Mouse (Mus musculus): ENCODE data around the gene Macrod2. TPM values are rescaled to one million over a fixed set of nuclear protein-coding genes. Genes with fewer than 3 reads are reported as not detected.

The Macrod2 gene
- polyA plus RNA-seq, 1 experiment: 0.95 TPM

DNA sequence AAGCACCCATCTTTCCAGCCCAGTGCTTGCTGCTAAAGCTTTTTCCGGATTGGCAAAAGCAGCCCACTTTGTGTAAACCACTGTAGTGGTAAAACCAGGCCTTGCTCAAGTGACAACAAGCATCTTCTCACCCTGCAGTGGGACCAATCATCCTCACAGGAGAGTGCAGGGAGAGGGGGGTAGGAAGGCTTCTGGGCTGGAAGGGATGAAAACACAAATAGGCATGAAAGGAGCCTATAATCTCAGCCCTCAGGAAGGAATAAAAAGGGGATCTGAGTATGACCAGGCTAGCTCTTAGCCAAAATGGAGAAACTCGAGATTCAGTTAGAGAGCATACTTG lies 1663.6 kb downstream of the Macrod2 start:
- Histone ChIP-seq H3K36me3 (ENCODE audit: control insufficient read depth, insufficient read depth) (no peaks in the 10 kb centered on the region), H3K79me2 (ENCODE audit: control insufficient read depth, insufficient read depth) (no peaks in the 10 kb centered on the region), H3ac (ENCODE audit: control insufficient read depth, insufficient read length, low read depth) (no peak overlapping the region), H3K27me3 (ENCODE audit: control insufficient read depth, insufficient read depth, insufficient read length) (no peaks in the 10 kb centered on the region), H3K79me3 (ENCODE audit: low read depth) (no peaks in the 10 kb centered on the region), H3K4me3 (ENCODE audit: insufficient read depth, poor library complexity, severe bottlenecking) (no peak overlapping the region)
- TF ChIP-seq CEBPB (IDR thresholded peaks at IDR 0.05; ENCODE audit: low read depth): no peak
- no peak for TF ChIP-seq MAX (IDR thresholded peaks at IDR 0.05)
- no peak for TF ChIP-seq USF1 (IDR thresholded peaks at IDR 0.05; ENCODE audit: low read depth)
- no peak for TF ChIP-seq MYOG (IDR thresholded peaks at IDR 0.05; ENCODE audit: control insufficient read depth, extremely low read depth, insufficient read length)
- TF ChIP-seq MYOD1 (IDR thresholded peaks at IDR 0.05; ENCODE audit: control insufficient read depth, insufficient read length, low read depth): no peak
- TF ChIP-seq FOSL1 (IDR thresholded peaks at IDR 0.05; ENCODE audit: insufficient read depth, low read length, poor library complexity, severe bottlenecking): no peak
- TF ChIP-seq CTCF (IDR thresholded peaks at IDR 0.05; ENCODE audit: control insufficient read depth, insufficient read depth, insufficient read length): no peak

DNA sequence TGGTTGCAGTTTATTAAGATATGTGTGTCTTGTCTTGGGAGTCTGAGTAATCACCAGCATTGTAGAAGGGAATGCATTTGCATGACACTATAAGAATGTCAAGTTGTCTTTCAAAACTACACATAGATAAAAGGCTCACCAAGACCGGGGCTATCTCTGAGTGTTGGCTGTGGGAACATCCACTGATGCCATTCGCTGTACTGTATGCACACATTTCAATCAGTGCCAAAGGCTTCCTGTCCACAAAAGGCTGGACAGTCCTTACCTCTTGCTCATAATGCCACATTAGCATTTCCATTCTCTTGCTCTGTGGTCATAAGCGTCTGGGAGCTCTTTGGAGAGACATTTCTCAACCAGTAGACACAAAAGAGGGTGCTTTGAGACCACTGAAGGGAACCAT lies 1713.8 kb downstream of the Macrod2 start:
- Histone ChIP-seq H3ac (ENCODE audit: control insufficient read depth, insufficient read length, low read depth) (no peak overlapping the region), H3K79me2 (ENCODE audit: control insufficient read depth, insufficient read depth) (no peaks in the 10 kb centered on the region), H3K36me3 (ENCODE audit: control insufficient read depth, insufficient read depth) (no peaks in the 10 kb centered on the region), H3K4me3 (ENCODE audit: insufficient read depth, poor library complexity, severe bottlenecking) (no peak overlapping the region), H3K79me3 (ENCODE audit: low read depth) (no peaks in the 10 kb centered on the region), H3K27me3 (ENCODE audit: control insufficient read depth, insufficient read depth, insufficient read length) (no peaks in the 10 kb centered on the region)
- no peak for TF ChIP-seq MYOD1 (IDR thresholded peaks at IDR 0.05; ENCODE audit: control insufficient read depth, insufficient read length, low read depth)
- TF ChIP-seq CTCF (IDR thresholded peaks at IDR 0.05; ENCODE audit: control insufficient read depth, insufficient read depth, insufficient read length): no peak
- no peak for TF ChIP-seq MAX (IDR thresholded peaks at IDR 0.05)
- no peak for TF ChIP-seq CEBPB (IDR thresholded peaks at IDR 0.05; ENCODE audit: low read depth)
- TF ChIP-seq MYOG (IDR thresholded peaks at IDR 0.05; ENCODE audit: control insufficient read depth, extremely low read depth, insufficient read length): no peak
- no peak for TF ChIP-seq FOSL1 (IDR thresholded peaks at IDR 0.05; ENCODE audit: insufficient read depth, low read length, poor library complexity, severe bottlenecking)
- no peak for TF ChIP-seq USF1 (IDR thresholded peaks at IDR 0.05; ENCODE audit: low read depth)

DNA sequence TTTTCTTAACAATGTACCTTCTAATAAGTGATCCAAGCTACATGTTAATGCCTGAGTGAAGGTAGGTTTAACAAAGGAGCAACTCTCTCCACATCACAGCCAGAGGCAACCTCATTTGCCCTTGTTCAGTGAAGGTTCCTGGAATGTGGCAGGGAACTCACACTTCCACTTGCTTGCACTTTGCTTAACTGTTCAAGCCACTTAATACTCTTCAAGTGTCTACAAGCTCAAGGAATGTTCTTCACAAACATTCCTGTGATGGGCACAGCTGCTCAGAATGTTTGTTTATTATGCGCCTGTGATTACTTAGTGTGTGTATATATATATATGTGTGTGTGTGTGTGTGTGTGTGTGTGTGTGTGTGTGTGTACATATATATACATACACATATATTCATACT lies 1721.5 kb downstream of the Macrod2 start:
- H3K79me2 ChIP-seq (ENCODE audit: control insufficient read depth, insufficient read depth): no peaks in the 10 kb centered on the region
- no peaks in the 10 kb centered on the region for H3K27me3 ChIP-seq (ENCODE audit: control insufficient read depth, insufficient read depth, insufficient read length)
- H3ac ChIP-seq (ENCODE audit: control insufficient read depth, insufficient read length, low read depth): no peak overlapping the region
- no peaks in the 10 kb centered on the region for H3K36me3 ChIP-seq (ENCODE audit: control insufficient read depth, insufficient read depth)
- no peaks in the 10 kb centered on the region for H3K79me3 ChIP-seq (ENCODE audit: low read depth)
- no peak for TF ChIP-seq MYOD1 (IDR thresholded peaks at IDR 0.05; ENCODE audit: control insufficient read depth, insufficient read length, low read depth)
- no peak for TF ChIP-seq CEBPB (IDR thresholded peaks at IDR 0.05; ENCODE audit: low read depth)
- no peak for TF ChIP-seq CTCF (IDR thresholded peaks at IDR 0.05; ENCODE audit: control insufficient read depth, insufficient read depth, insufficient read length)
- no peak for TF ChIP-seq FOSL1 (IDR thresholded peaks at IDR 0.05; ENCODE audit: insufficient read depth, low read length, poor library complexity, severe bottlenecking)
- no peak for TF ChIP-seq USF1 (IDR thresholded peaks at IDR 0.05; ENCODE audit: low read depth)
- TF ChIP-seq MYOG (IDR thresholded peaks at IDR 0.05; ENCODE audit: control insufficient read depth, extremely low read depth, insufficient read length): no peak
- TF ChIP-seq MAX (IDR thresholded peaks at IDR 0.05): no peak
- no peak overlapping the region for H3K4me3 ChIP-seq (ENCODE audit: insufficient read depth, poor library complexity, severe bottlenecking)

DNA sequence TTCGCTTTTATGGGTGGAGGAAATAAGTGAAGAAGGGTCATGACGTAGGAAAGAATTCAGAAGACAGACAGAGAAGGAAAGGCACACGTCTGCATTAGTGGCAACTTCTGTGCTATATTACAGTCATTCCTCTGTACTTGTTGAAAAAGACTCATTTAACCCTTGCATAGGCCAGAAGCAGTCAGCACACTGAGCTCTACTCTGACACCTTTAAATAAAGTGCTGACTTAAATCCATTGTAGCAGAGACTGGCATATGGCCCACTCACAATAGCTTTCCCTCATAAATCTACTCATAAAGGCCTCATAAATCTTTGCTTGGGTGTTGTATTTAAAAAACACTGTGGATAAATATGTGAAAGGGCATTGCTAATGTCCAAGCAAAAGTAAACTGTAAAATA lies 1733.0 kb downstream of the Macrod2 start:
- Histone ChIP-seq H3K79me2 (ENCODE audit: control insufficient read depth, insufficient read depth) (no peaks in the 10 kb centered on the region), H3ac (ENCODE audit: control insufficient read depth, insufficient read length, low read depth) (no peak overlapping the region), H3K4me3 (ENCODE audit: insufficient read depth, poor library complexity, severe bottlenecking) (no peak overlapping the region), H3K27me3 (ENCODE audit: control insufficient read depth, insufficient read depth, insufficient read length) (no peaks in the 10 kb centered on the region), H3K36me3 (ENCODE audit: control insufficient read depth, insufficient read depth) (no peaks in the 10 kb centered on the region), H3K79me3 (ENCODE audit: low read depth) (no peaks in the 10 kb centered on the region)
- TF ChIP-seq CTCF (IDR thresholded peaks at IDR 0.05; ENCODE audit: control insufficient read depth, insufficient read depth, insufficient read length) (no peak), MAX (IDR thresholded peaks at IDR 0.05) (no peak), USF1 (IDR thresholded peaks at IDR 0.05; ENCODE audit: low read depth) (no peak), FOSL1 (IDR thresholded peaks at IDR 0.05; ENCODE audit: insufficient read depth, low read length, poor library complexity, severe bottlenecking) (no peak), CEBPB (IDR thresholded peaks at IDR 0.05; ENCODE audit: low read depth) (no peak), MYOD1 (IDR thresholded peaks at IDR 0.05; ENCODE audit: control insufficient read depth, insufficient read length, low read depth) (no peak), MYOG (IDR thresholded peaks at IDR 0.05; ENCODE audit: control insufficient read depth, extremely low read depth, insufficient read length) (no peak)

DNA sequence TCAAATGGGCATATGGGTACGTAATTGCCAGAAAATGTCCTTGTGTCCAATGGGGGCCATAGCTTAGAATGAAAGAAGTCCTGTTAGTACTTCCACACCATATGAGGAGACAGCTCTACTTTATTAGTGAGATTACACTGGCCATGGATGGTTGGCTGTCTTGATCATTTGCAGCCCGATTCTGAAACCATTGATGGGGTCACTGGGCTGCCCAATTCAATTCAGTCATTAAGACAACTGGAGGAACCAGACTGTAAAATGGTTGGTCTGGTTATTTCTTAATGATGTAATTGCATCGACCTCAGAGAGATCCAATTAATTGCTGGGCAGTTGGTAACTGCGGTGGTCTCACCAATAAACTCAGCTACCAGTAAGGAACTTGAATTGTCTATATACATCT lies 1734.1 kb downstream of the Macrod2 start:
- H3K79me3 ChIP-seq (ENCODE audit: low read depth): no peaks in the 10 kb centered on the region
- H3K27me3 ChIP-seq (ENCODE audit: control insufficient read depth, insufficient read depth, insufficient read length): no peaks in the 10 kb centered on the region
- H3K79me2 ChIP-seq (ENCODE audit: control insufficient read depth, insufficient read depth): no peaks in the 10 kb centered on the region
- H3K4me3 ChIP-seq (ENCODE audit: insufficient read depth, poor library complexity, severe bottlenecking): no peak overlapping the region
- no peak overlapping the region for H3ac ChIP-seq (ENCODE audit: control insufficient read depth, insufficient read length, low read depth)
- H3K36me3 ChIP-seq (ENCODE audit: control insufficient read depth, insufficient read depth): no peaks in the 10 kb centered on the region
- TF ChIP-seq FOSL1 (IDR thresholded peaks at IDR 0.05; ENCODE audit: insufficient read depth, low read length, poor library complexity, severe bottlenecking) (no peak), MYOD1 (IDR thresholded peaks at IDR 0.05; ENCODE audit: control insufficient read depth, insufficient read length, low read depth) (no peak), MAX (IDR thresholded peaks at IDR 0.05) (no peak), USF1 (IDR thresholded peaks at IDR 0.05; ENCODE audit: low read depth) (no peak), MYOG (IDR thresholded peaks at IDR 0.05; ENCODE audit: control insufficient read depth, extremely low read depth, insufficient read length) (no peak), CEBPB (IDR thresholded peaks at IDR 0.05; ENCODE audit: low read depth) (no peak), CTCF (IDR thresholded peaks at IDR 0.05; ENCODE audit: control insufficient read depth, insufficient read depth, insufficient read length) (no peak)

DNA sequence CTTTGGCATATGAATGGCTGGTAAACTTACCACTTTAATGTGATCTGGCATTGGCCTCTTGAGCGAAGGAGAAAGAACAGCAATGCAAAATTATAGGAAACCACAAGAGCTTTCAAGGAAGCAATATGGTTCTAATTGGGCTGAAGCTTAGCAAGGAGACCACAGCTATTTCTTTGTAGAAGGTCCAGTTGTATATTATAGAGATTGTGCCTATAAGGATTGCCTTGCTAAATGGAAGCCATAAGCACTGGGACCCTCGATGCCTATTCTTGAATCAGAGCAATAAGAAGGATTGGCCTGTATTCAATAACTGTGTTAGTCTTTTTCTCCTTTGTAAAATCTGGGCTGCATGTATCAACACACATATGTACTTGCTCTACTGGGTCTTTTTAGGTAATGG lies 1754.2 kb downstream of the Macrod2 start:
- TF ChIP-seq MYOD1 (IDR thresholded peaks at IDR 0.05; ENCODE audit: control insufficient read depth, insufficient read length, low read depth): no peak
- TF ChIP-seq MAX (IDR thresholded peaks at IDR 0.05): no peak
- no peak for TF ChIP-seq MYOG (IDR thresholded peaks at IDR 0.05; ENCODE audit: control insufficient read depth, extremely low read depth, insufficient read length)
- no peak for TF ChIP-seq CEBPB (IDR thresholded peaks at IDR 0.05; ENCODE audit: low read depth)
- no peak for TF ChIP-seq CTCF (IDR thresholded peaks at IDR 0.05; ENCODE audit: control insufficient read depth, insufficient read depth, insufficient read length)
- TF ChIP-seq USF1 (IDR thresholded peaks at IDR 0.05; ENCODE audit: low read depth): no peak
- no peak for TF ChIP-seq FOSL1 (IDR thresholded peaks at IDR 0.05; ENCODE audit: insufficient read depth, low read length, poor library complexity, severe bottlenecking)
- Histone ChIP-seq H3K79me2 (ENCODE audit: control insufficient read depth, insufficient read depth) (no peaks in the 10 kb centered on the region), H3K79me3 (ENCODE audit: low read depth) (no peaks in the 10 kb centered on the region), H3K36me3 (ENCODE audit: control insufficient read depth, insufficient read depth) (no peaks in the 10 kb centered on the region), H3K27me3 (ENCODE audit: control insufficient read depth, insufficient read depth, insufficient read length) (no peaks in the 10 kb centered on the region), H3ac (ENCODE audit: control insufficient read depth, insufficient read length, low read depth) (no peak overlapping the region), H3K4me3 (ENCODE audit: insufficient read depth, poor library complexity, severe bottlenecking) (no peak overlapping the region)

All from C2C12 (cell line).